Mouse (Mus musculus) left cerebral cortex, adult 11 months (tissue): ENCODE data around the gene Rnf212.

ENCODE experiments used
- DNase-seq: peaks from one replicate; pipeline ENCODE4 v3.0.0; 2022; ENCODE audit warnings: low spot score

Gene Rnf212

DNA sequence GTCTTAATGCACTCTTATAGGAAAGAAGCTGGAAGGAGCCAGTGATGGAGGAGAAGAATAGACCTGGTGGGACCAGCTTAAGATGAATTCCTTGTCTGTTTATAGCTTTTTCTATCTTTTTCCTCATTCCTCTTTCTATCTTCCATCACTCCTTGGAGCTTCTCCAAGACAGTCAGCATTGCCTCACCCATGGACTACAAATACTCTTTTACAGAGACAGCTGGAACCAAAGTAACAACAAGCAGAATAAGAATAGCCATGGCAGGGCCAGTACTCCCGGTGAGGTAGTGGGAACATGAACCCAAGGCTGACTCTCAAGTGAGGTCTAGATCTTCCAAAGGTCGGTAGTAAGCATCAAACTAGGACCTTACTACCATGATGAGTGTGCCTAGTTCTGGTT lies 61.7 kb downstream of the Rnf212 start:
- DNase-seq: no peak

DNA sequence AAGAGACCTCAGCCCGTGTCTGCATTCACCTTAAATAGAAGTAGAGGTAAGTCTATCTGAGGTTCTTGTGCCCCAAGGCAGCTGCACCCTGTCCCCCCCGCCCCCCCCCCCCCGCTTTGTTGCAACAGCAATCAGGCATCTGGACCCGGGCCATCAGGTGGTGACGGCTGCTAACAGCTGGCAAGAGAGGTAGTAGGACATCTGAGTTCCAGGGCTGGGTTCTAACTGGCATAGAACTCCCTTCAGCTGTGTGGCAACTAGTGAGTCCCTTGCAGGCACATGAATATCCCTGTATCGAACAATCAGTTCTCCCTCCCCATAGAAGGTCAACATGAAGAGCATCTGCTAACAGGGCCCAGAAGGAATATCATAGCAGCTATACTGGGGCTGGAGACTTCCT lies 62.8 kb downstream of the Rnf212 start:
- DNase-seq: no peak

DNA sequence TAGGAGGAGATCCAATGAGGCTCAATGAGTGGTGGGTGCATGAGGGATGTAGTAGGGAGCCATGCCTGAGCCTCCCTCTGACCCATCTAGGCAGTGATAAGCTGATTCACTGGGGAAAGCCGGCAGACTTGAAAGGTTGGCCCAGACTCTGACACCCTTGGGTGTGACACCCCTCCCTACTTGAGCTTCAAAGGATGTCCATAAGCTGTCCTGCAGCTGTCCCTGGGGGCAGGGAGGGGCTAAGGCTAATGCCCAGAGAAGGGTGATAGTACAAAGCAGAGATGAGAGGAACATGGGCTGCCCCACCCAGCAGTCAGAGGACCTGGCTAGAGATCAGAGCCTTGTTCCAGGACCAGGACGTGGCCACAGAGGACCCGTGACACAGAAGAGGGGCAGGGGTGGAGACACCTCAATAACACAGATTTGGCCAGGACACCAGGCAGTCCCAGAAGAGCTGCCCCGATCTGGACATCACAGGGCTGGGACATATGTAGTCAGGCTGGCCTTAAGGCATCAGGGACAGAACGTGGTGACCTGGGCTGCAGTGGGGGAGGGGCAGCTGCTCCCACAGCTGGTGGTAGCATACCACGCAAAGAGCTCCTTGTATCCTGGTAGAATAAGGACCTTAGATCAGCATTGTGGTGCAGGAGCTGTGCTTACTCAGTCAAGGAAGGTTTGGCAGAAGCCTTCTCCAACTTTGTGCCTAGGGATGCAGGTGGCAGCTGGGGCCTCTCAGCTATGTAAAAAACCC lies 65.6 kb downstream of the Rnf212 start:
- DNase-seq: no peak

DNA sequence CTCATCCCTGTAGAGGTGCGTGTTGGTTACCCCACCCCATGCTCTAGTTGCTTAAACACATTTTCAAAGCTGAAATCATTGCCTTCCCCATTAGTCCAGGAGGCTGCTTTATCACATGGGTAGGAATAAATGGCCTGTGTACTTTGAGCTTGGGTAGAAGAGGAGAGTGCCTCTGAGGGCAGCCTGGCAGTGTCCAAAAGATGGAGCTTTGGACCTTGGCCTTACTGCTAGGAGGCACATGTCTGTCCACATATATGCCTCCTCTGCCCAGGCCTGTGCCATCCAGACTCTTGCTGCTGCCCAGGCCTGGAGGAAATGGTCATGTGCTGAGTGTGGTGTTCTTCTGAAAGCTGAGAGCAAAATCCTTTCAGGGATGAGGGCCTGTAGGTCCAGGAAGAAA lies 66.4 kb downstream of the Rnf212 start:
- DNase-seq: no peak

DNA sequence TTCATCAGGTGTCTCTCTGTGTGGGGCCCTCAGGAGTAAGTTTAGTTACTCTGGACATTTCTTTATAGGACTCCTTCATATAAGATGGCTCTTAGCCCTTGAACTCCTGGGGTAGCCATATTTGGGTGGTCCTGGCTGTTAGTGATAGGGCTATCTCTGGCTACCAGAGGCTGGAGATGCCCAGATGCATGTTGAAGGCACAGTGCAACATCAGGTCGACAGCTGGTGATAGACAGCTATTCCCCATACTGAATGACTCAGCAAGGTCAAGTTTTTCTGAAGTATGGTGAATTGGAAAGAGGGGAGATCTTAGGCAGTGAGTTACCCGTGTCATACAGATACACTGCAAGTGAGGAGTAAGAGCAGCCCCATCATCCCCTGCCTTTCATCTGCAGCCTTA lies 67.0 kb downstream of the Rnf212 start:
- DNase-seq: no peak

DNA sequence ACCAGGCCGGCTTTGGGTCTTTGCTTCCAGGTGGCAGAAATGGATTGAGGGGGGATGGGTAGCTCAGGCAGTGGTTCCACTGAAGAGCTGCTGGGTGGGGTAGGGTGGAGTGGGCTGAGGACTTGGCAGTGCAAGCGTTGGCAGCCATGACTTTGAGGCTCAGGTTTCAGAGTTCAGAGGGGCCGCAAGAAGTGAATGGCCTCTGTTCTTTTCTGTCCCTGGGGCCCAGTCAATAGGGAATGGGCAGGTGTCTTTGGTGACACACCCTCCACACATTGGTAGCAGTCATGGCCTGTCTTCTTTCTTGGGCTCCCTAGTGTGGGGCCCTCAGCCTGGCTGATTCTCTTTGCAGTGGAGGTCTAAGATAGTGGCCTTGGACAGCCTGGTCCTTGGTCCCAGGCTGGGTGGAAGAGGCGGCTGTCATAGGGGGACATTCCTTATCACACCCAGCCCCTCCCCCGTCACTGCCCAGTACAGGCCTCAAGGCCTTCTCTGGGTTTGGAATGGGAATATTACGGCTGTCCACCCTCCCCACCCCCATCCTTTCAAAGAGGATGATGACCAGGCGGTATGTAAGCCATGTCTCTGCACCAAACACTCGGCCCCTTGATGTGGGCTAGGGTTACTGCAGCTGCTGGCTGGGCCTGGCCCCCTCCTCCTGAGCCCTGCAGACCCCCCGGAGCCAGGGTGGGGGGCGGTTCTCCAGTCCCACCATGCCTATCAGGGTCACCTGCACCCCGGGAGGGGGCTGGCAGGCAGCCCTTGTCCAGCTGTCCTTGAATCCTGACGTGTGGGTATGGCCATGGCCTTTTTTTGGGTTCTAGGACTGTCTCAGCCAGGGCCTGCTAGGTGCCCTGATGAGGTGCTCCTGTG lies 70.8 kb downstream of the Rnf212 start:
- no peak for DNase-seq

DNA sequence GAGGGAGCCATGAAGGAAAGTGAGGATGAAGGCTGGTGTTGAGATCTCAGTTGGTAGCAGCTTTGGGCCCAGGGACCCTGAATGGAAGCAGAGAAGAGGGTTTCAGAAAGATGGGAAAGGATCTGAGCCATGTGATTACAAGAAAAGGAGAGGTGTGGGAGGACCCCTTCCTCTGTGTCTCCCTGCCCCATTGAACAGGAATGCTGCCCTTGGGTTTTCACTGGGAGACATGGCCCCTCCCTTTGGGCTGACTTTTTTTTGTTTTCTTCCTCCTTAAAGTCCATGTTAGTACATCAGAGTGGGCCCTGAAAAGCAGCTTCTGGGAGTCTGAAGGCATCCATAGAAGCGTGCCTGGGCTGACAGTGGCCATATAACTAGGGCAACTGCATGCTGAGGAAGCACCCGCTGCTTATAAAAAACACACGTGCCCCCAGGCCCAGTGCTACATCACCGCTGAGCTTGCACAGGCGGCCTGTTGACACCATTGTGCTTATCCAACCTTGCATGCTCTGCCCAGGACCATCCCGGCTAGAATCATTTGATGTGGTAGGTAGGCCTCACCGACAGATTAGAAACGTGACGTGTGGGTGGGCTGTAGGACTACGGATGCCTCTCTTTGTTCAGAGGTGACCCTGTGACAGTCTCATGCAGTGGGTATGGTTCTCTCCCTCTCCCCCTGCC lies 73.3 kb downstream of the Rnf212 start:
- no peak for DNase-seq

DNA sequence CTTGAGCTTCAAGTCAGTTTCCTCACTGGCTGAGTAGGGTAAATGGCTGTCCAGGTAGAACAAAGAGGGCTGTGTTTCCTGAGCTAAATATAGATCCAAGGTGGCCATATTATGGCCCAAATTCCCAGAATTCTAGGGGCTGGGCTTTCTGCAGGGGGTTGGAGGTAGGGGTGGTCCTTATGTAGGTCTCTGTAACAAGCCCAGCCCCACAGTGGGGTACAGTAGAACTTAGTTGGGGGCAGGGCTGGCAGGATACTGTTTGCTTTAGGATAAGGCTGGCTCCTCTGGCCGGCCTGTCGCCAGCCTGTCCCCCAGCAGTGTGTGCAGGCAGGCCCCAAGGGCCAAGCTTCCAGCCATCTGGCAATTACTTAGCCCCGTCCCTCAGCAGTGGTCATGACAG lies 74.4 kb downstream of the Rnf212 start:
- no peak for DNase-seq

DNA sequence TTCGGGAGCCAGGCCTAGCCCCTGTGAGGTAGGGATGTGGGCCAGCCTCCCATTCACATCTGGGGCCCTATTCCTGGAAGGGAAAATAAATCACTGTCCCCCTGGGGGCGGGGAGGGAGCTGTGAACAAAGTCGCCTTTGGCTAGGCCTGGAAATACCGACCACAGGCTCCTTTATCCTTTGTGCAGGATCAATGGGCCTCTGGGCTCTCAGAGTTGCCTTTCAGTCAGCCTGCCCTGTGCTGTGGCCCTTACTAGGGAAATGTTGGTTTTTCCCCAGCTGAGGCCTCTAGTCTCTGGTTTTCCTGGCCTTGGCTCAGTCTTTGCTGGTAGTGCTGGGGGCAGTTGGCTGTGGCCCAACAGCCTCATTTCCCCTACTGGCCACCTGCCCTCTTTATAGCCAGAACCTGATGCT lies 77.4 kb downstream of the Rnf212 start:
- DNase-seq: peak; percentile 50

DNA sequence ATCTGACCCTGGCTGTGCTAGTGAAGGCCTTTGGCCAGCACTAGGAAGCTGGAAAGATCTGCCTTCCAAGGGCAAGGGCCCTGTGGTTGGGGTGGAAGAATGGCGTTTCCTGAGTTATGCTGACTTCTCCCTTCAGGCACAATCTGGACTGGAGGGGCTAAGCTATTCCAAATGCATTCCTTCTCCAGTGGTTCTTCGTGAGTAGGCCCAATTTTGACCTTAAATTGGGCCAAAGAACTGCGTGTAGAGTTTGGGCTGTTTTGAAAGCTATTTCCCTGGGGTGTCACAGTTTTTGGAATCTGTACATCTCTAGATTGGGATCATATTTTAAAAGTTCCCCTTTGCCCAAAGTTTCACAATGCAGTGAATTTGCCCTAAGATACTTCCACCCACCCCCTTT lies 78.2 kb downstream of the Rnf212 start:
- no peak for DNase-seq

DNA sequence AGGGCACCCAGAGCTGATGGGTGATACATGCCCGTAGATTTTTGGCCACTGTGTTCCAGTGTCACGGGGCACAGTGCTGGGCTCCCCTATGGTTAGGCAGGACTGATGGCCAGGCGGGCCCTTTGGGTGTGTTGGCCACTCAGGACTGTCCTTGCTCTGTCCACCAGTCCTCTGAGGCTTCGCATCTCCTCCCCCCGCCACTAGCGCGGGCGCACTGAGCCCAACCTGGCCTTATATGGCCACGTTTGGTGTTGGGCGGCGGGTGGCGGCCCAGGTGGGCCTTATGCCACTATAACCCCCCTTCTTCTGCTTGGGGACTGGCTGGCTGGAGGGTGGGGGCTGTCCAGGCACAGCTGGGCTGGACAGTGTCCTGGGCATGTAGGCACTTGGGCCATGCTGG lies 78.9 kb downstream of the Rnf212 start:
- DNase-seq: no peak

DNA sequence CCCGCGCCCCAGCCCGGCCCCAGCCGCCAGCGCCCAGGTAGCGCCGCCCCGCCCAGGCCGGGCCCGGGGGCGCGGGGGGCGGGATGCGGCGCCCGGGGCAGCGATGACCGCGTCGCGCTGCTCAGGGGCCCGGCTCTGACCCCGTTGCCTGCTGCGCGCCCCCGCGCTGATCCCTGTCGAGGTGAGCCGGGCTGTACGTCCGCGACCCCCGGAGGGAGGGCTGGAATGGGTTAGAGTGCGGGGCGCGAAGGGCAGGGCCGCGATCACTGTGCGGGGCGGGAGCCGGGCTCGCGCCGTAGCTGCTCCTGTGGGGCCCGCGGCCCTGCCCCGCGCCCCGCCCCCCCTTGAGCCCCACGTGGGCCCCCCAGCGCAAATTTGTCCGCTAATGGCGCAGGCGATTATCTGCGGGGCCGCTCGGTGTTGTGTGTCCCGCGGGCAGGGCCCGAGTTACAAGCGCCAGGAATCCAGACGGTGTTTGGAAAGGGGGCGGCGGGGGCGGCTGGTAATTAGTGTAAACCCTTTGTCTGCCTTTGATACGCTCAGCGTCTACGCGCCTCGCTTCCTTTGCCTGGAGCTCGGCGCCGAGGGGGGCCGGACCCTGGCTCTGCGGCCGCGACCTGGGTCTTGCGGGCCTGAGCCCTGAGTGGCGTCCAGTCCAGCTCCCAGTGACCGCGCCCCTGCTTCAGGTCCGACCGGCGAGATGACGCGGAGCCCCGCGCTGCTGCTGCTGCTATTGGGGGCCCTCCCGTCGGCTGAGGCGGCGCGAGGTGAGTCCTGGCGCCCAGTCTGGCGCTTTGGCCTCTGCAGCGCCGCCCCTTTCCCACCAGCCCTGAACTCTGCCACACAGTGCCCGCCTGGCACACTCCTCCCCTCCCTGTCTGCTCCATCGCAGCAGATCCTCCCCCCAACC lies 80.2 kb downstream of the Rnf212 start:
- no peak for DNase-seq

DNA sequence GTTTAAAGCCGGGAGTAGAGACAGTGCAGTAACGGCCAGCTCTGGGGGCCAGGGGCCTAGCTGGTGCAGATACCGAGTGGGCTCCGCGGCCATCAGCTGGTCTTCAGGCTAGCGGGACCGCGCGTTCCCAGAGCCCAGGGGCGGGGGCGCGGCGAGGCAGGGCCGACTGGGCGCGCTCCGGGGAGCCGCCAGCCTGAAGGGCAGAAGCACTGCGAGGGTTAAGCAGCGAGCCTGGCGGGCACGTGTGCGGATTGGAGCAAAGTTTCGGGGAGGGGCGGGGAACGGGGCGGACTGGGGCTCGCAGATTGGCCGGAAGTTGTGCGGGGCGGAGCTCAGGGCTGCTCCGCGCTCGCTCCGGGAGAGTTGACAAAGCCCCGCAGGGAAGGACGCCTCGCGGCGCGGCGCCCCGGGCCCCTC lies 80.9 kb downstream of the Rnf212 start:
- no peak for DNase-seq

DNA sequence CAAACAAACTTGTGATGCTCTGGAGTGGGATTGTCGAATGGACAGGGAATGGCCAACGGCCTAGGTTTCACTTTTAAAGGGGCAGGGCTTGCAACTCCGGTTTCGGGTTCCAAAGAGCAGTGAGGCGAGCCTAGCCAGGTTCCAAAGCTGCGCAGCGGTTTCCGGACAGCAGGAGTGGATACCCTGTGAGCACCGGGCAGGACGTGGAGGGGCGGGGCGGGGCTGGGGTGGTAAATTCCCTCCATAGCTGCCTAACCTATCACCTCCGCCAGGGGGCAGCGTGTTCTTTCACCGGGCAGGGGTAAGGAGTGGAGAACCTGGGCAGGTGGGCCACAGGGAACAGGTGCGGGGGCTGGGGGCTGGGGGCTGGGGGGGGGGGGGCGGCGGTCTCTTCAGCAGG lies 82.5 kb downstream of the Rnf212 start, which contains the start of gene Fgfrl1:
Gene Fgfrl1, plus strand, starts transcription at position 112 of the 400 bp plus-strand sequence.
- no peak for DNase-seq

DNA sequence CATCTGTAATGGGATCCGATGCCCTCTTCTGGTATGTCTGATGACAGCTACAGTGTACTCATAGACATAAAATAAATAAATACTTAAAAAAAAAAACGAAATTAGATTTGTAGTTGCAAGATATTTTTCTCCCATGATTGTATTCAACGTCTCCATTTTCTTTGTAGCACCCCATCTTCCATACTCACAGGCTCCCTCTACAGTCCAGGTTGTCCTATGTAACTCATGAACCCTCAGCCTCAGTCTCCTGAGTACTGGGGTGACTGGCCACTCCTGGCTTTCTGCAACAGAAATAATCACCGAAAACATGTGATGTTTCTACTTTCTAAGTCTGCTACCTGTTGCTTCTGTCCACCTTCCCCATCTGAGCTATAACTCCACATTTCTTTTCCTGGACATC lies 83.6 kb downstream of the Rnf212 start:
- DNase-seq: no peak

DNA sequence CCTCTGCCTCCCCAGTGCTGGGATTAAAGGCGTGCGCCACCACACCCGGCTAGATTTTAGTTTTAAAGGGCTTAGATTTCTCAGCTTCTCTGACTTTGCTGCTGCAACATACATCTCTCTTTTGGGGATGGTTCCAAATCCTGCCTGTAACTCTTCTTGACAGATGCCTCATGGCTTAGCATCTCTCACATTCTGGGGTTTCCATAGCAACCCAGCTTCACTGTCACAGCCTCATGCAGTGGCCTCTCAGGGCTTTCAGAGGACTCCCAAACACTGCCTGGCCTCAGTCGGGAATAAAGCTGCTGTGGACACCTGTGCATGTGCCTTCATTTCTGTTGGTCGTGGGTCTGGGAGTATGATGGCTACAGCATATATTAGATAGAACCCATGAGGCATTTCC lies 85.7 kb downstream of the Rnf212 start:
- DNase-seq: no peak

DNA sequence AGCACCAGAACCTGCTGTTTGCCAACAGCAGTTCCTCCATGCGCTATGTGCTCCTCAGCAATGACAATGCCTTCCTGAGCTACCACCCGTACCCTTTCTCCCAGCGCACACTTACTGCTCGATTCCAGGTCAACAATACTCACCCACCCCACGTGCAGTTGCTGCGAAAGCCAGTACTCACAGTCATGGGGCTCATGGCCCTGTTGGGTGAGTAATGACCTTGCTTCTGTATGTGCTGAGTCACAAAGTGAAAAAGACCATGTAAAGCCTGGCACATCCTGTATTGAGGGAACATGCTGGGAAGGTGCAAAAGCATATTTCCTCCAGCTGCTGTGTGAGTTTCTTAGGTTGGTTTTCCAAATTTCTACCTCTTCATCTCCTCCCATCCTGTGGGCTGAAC lies 93.9 kb downstream of the Rnf212 start:
- DNase-seq: no peak

DNA sequence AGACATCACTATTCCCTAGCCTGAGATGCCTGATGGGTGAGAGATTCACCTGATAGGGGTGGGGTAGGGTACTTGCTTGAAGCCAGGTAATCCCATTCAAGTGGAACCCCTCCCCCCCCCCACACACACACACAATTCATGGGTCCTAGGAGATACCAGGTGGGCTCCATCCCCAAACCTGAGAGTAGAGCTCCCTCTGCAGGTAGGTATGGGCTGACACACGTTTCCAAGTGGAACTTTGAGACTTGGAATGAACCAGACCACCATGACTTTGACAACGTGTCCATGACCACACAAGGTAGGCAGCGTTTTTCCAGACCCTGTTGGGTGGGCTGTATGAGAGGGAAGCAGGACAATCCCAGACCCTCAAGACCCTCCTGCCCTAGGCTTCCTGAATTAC lies 94.9 kb downstream of the Rnf212 start:
- DNase-seq: no peak
